Mouse (Mus musculus): ENCODE results near the gene Ints13. TPM values are rescaled to one million over a fixed set of nuclear protein-coding genes. Genes with fewer than 3 reads are reported as not detected.

Gene Ints13
- total RNA-seq, 2 experiments from 2014 or later: 38.6 to 46.6 TPM

DNA sequence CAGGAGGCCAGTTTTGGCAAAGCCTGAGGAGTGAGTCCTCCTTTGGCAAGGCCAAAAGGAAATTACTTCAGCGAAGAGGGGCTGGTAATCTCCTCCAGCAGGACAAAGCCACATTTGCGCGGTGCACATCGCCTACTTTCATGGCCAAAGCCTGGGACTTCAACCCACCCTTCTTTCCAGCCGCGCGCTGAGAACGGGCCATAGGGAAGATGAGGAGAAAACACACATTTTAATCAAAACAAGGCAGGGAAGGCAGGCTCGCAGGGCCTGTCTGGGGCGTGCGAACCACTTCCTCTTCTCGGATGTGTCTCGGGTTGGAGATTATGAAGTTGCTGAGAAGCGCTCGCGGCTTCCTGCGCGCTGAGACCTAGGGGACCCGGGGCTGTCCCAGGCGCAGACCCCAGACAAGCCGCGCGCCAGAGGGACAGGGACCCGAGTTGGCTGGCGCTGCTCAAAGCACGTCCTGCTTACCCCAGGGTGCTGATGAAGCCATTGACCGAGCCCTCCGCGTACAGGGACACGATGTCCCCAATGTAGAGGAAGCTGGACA, 76.2 kb downstream of the Ints13 start:
- peak; percentile 11 to 20 for DNase-seq (ENCODE audit: low spot score in 2 of 2)

GRCm38 (mm10) chr6:146500771-146501170, 76.9 kb downstream of the Ints13 start:
- DNase-seq (ENCODE audit: low spot score in 2 of 2): no peak

DNA sequence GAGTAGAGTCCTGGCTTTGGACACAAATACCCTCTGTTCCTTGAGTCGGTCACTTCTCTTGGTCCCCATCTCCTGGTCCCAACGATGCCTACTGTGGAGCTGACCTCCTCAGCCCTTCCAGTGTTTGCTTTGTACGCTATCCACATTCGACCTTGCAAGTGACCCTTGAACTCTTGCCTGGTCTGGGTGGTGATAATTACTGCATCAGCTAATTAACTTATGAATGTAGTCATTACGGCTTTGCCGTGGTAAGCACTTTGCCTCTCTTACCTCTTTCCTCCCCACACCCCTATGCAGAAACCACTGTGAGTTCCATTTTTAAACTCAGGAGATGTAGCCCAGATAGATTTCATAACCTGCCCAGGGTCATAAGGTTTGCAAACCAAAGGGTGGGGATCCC, 77.4 kb downstream of the Ints13 start:
- DNase-seq (ENCODE audit: low spot score in 2 of 2): no peak

Other genes starting within 250 kb of the Ints13 start
- gene Itpr2, start 75.6 kb downstream of the Ints13 start, total RNA-seq (2021): 10 to 100 TPM; 41.4 to 41.7 TPM
- gene Fgfr1op2, start 632 bp downstream of the Ints13 start, total RNA-seq (2021): 10 to 100 TPM; 78.4 to 79.2 TPM
- gene Med21, start 64.7 kb upstream of the Ints13 start, total RNA-seq (2021): 10 to 100 TPM; 60.3 to 69.7 TPM
- gene Tm7sf3, start 65.0 kb upstream of the Ints13 start, total RNA-seq (2021): 10 to 100 TPM; 59.8 to 66.3 TPM
- gene Stk38l, start 147.2 kb upstream of the Ints13 start, total RNA-seq (2021): 10 to 100 TPM; 13.7 to 17.4 TPM
- gene Arntl2, start 218.2 kb upstream of the Ints13 start, total RNA-seq (2021): 1 to 10 TPM; 3.6 to 3.7 TPM